Mouse (Mus musculus) ES-Bruce4 (cell line): ENCODE results near the gene E330021D16Rik. TPM values are rescaled to one million over a fixed set of nuclear protein-coding genes. Genes with fewer than 3 reads are reported as not detected.

Experiments
- H3K27ac ChIP-seq: 2 replicates; pipeline ENCODE4 v1.5.1; 2012; ENCODE audit warnings: low read length, inconsistent platforms; ENCODE audit not compliant: insufficient read depth
- H3K27me3 ChIP-seq: 2 replicates; pipeline ENCODE4 v1.6.1; 2012; ENCODE audit warnings: mild to moderate bottlenecking, low read length, inconsistent platforms; ENCODE audit not compliant: control insufficient read depth, poor library complexity, insufficient read depth, severe bottlenecking
- H3K36me3 ChIP-seq: 2 replicates; pipeline ENCODE4 v1.6.1; 2012; ENCODE audit warnings: inconsistent platforms, mild to moderate bottlenecking, low read length, moderate library complexity; ENCODE audit not compliant: control insufficient read depth, poor library complexity, insufficient read depth, severe bottlenecking
- H3K4me1 ChIP-seq: one replicate; pipeline ENCODE4 v1.8.1; 2011; ENCODE audit warnings: low read length; ENCODE audit not compliant: control insufficient read depth, insufficient read depth
- H3K4me3 ChIP-seq: 2 replicates; pipeline ENCODE4 v1.5.1; 2011; ENCODE audit warnings: low read depth, mild to moderate bottlenecking, low read length
- H3K9ac ChIP-seq: 2 replicates; pipeline ENCODE4 v1.6.1; 2012; ENCODE audit warnings: low read depth, mild to moderate bottlenecking, inconsistent platforms; ENCODE audit not compliant: poor library complexity, severe bottlenecking
- H3K9me3 ChIP-seq: replicated peaks from 2 replicates; pipeline ENCODE4 v1.6.1; 2012; ENCODE audit warnings: mild to moderate bottlenecking, low read length, inconsistent platforms; ENCODE audit not compliant: control insufficient read depth, poor library complexity, insufficient read depth, severe bottlenecking
- CTCF ChIP-seq: IDR thresholded peaks from one replicate; pipeline ENCODE4 v1.8.1; 2011; ENCODE audit warnings: low read depth, low read length
- EP300 ChIP-seq: IDR thresholded peaks from 2 replicates; pipeline ENCODE4 v1.6.1; 2011; ENCODE audit warnings: low read depth, low read length; ENCODE audit not compliant: insufficient read depth
- POLR2A ChIP-seq: IDR thresholded peaks from one replicate; pipeline ENCODE4 v1.8.1; 2011; ENCODE audit warnings: low read length; ENCODE audit not compliant: insufficient read depth
- polyA plus RNA-seq: library from polyadenylated mRNA; stranded (reverse); fragments of >200 nt; gene quantifications from 2 replicates; pipeline ENCODE4 v1.2.4, GENCODE M21; 2011; ENCODE audit warnings: low read depth; ENCODE audit not compliant: missing spikeins, insufficient read depth, insufficient read length

Gene E330021D16Rik
- polyA plus RNA-seq, 1 experiment, result 0.36 TPM

GRCm38 (mm10) chr6:136385287-136385686 is 30.1 kb downstream of the E330021D16Rik start:
- Histone ChIP-seq H3K4me3 (no peak overlapping the region), H3K36me3 (no peaks in the 10 kb centered on the region), H3K9me3 (no peaks in the 10 kb centered on the region), H3K27ac (no peak overlapping the region), H3K27me3 (0 out of 2 replicates have a peak, but pooled peaks cover 1% of the 10 kb centered on the region), H3K9ac (no peak overlapping the region), H3K4me1 (no peaks in the 10 kb centered on the region)
- no peak for TF ChIP-seq POLR2A
- peak; percentile 63 for TF ChIP-seq CTCF
- TF ChIP-seq EP300, result no peak

- H3K9me3 ChIP-seq, result no peaks in the 10 kb centered on the region
- no peaks in the 10 kb centered on the region for H3K36me3 ChIP-seq
- no peak overlapping the region for H3K27ac ChIP-seq
- H3K27me3 ChIP-seq, result 0 out of 2 replicates have a peak, but pooled peaks cover 1% of the 10 kb centered on the region
- no peaks in the 10 kb centered on the region for H3K4me1 ChIP-seq
- TF ChIP-seq CTCF (no peak), POLR2A (no peak), EP300 (no peak)
- no peak overlapping the region for H3K4me3 ChIP-seq
- H3K9ac ChIP-seq, result no peak overlapping the region
Measured at GRCm38 (mm10) chr6:136383218-136383617, 32.2 kb downstream of the E330021D16Rik start.

GRCm38 (mm10) chr6:136376097-136376496 is 39.3 kb downstream of the E330021D16Rik start:
- TF ChIP-seq EP300 (no peak), CTCF (no peak), POLR2A (no peak)
- H3K9me3 ChIP-seq, result 0 out of 2 replicates have a peak, but pooled peaks cover 4% of the 10 kb centered on the region
- no peaks in the 10 kb centered on the region for H3K27me3 ChIP-seq
- no peaks in the 10 kb centered on the region for H3K36me3 ChIP-seq
- no peak overlapping the region for H3K27ac ChIP-seq
- no peaks in the 10 kb centered on the region for H3K4me1 ChIP-seq
- H3K4me3 ChIP-seq, result no peak overlapping the region
- no peak overlapping the region for H3K9ac ChIP-seq

- no peak overlapping the region for H3K9ac ChIP-seq
- no peak for TF ChIP-seq EP300
- TF ChIP-seq CTCF, result no peak
- no peak for TF ChIP-seq POLR2A
- H3K4me1 ChIP-seq, result no peaks in the 10 kb centered on the region
- H3K27me3 ChIP-seq, result no peaks in the 10 kb centered on the region
- no peaks in the 10 kb centered on the region for H3K36me3 ChIP-seq
- no peak overlapping the region for H3K4me3 ChIP-seq
- H3K9me3 ChIP-seq, result no peaks in the 10 kb centered on the region
- no peak overlapping the region for H3K27ac ChIP-seq
Measured at GRCm38 (mm10) chr6:136364430-136365098, 50.8 kb downstream of the E330021D16Rik start.

DNA sequence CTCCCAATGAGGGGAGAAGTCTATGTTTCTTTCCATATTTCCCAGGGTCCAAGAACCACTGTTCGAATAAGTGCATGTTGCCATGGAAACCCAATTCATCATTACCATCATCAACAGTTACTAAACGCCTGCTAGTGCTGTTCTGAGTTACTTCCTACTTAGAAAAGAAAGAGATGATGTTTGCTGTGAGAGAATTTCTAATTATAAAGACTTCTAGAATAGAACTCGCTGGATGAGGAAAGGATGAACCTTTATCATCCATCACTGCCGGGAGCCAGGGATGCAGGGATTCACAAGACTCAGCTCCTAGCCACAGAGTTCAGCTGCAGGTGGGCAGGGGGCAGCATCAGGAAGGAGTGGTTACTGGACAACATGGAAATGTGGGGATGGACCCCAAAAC is 51.4 kb downstream of the E330021D16Rik start:
- Histone ChIP-seq H3K27me3 (no peaks in the 10 kb centered on the region), H3K36me3 (no peaks in the 10 kb centered on the region), H3K27ac (no peak overlapping the region), H3K4me3 (no peak overlapping the region), H3K9me3 (no peaks in the 10 kb centered on the region), H3K9ac (no peak overlapping the region), H3K4me1 (no peaks in the 10 kb centered on the region)
- TF ChIP-seq POLR2A (no peak), CTCF (no peak), EP300 (no peak)

DNA sequence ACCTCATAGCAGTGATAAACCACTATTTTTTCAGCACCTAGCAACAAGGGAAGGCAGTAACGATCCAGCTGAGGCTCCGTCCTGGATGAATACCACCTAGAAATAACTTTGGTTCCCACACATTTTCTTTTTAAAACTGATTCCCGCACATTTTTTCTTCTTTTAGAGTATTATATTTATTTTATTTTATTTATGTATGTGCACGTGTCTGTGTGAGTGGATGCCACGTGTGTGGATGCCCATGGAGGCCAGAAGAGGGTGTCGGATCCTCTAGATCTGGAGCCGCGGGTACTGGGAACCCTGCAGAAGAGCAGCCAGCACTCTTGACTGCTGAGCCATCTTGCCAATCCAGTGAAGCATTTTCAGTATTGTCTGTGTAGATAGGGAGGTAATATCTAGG is 52.1 kb downstream of the E330021D16Rik start:
- no peak overlapping the region for H3K27ac ChIP-seq
- no peaks in the 10 kb centered on the region for H3K36me3 ChIP-seq
- TF ChIP-seq CTCF, result no peak
- no peak for TF ChIP-seq POLR2A
- TF ChIP-seq EP300, result no peak
- no peaks in the 10 kb centered on the region for H3K27me3 ChIP-seq
- no peak overlapping the region for H3K9ac ChIP-seq
- H3K9me3 ChIP-seq, result no peaks in the 10 kb centered on the region
- H3K4me3 ChIP-seq, result no peak overlapping the region
- no peaks in the 10 kb centered on the region for H3K4me1 ChIP-seq
